Mouse (Mus musculus) embryonic facial prominence, embryonic 11.5 days (tissue): ENCODE measurements around the gene Smim17. TPM values are rescaled to one million over a fixed set of nuclear protein-coding genes. Genes with fewer than 3 reads are reported as not detected.
"Not testable (repeated sequence)": the region's sequence is repeated elsewhere in the genome, so short reads cannot be mapped to it uniquely, and the experiment has no call there.

Source experiments
- ATAC-seq: fragments of 200-750 bp; cut with Nextera tagmentation; replicated peaks from 2 replicates; pipeline ENCODE4 v1.8.0; 2017; ENCODE audit warnings: low read depth; ENCODE audit not compliant: insufficient number of reproducible peaks, low FRiP score, low TSS enrichment
- DNase-seq: peaks from one replicate; pipeline ENCODE4 v3.0.0-alpha.2; 2015; ENCODE audit warnings: low spot score
- H3K27ac ChIP-seq: fragments of 300-500 bp; sonication (generic); replicated peaks from 2 replicates; pipeline ENCODE4 v1.5.1; 2014; ENCODE audit warnings: mild to moderate bottlenecking, low read depth, low read length, control low read depth
- H3K27me3 ChIP-seq: fragments of 300-500 bp; sonication (generic); 2 replicates; pipeline ENCODE4 v1.6.1; 2014; ENCODE audit warnings: mild to moderate bottlenecking, low read length, moderate library complexity, mixed read lengths; ENCODE audit not compliant: control insufficient read depth, insufficient read depth
- H3K36me3 ChIP-seq: fragments of 300-500 bp; sonication (generic); replicated peaks from 2 replicates; pipeline ENCODE4 v1.6.1; 2014; ENCODE audit warnings: low read depth, mild to moderate bottlenecking, low read length, moderate library complexity, mixed read lengths; ENCODE audit not compliant: control insufficient read depth, insufficient read depth
- H3K4me1 ChIP-seq: fragments of 300-500 bp; sonication (generic); 2 replicates; pipeline ENCODE4 v1.6.1; 2014; ENCODE audit warnings: low read length, mixed read lengths; ENCODE audit not compliant: control insufficient read depth, insufficient read depth
- H3K4me2 ChIP-seq: fragments of 300-500 bp; sonication (generic); 2 replicates; pipeline ENCODE4 v1.6.1; 2014; ENCODE audit warnings: low read depth, mild to moderate bottlenecking, control low read depth, low read length, moderate library complexity
- H3K4me3 ChIP-seq: fragments of 300-500 bp; sonication (generic); 2 replicates; pipeline ENCODE4 v1.5.1; 2014; ENCODE audit warnings: low read depth, low read length, control low read depth
- H3K9ac ChIP-seq: fragments of 300-500 bp; sonication (generic); replicated peaks from 2 replicates; pipeline ENCODE4 v1.6.1; 2014; ENCODE audit warnings: mild to moderate bottlenecking, control low read depth, low read length
- H3K9me3 ChIP-seq: fragments of 300-500 bp; sonication (generic); replicated peaks from 2 replicates; pipeline ENCODE4 v1.6.1; 2016; ENCODE audit warnings: mild to moderate bottlenecking, low read length, inconsistent platforms, mixed read lengths; ENCODE audit not compliant: control insufficient read depth
- WGBS: fragments of 180-500 bp; shearing (Covaris S2); extraction: QIAGEN DNeasy Blood & Tissue Kit; methylation state at CpG from one replicate; pipeline ENCODE4 v1.1.7; 2014; 5-methylcytosine and 5-hydroxymethylcytosine counted together
- polyA plus RNA-seq: library from polyadenylated mRNA; unstranded; fragments of >200 nt; fragmentation: Nextera tagmentation; extraction: Ambion mirVana; gene quantifications from 2 replicates; pipeline ENCODE4 v1.2.1, GENCODE M21; 2014

Gene Smim17
- polyA plus RNA-seq, 1 experiment from 2014 or later = not detected

- WGBS = 45% methylated on average over 1 of the region's 1 CpGs
- Histone ChIP-seq H3K4me3 (no peak overlapping the region), H3K36me3 (no peaks in the 10 kb centered on the region), H3K9me3 (no peaks in the 10 kb centered on the region), H3K27ac (no peak overlapping the region), H3K4me1 (no peaks in the 10 kb centered on the region), H3K4me2 (no peak overlapping the region), H3K9ac (no peak overlapping the region), H3K27me3 (no peaks in the 10 kb centered on the region)
- DNase-seq (no peak), ATAC-seq (no peak)
These were observed 33.8 kb upstream of the Smim17 start for GRCm38 (mm10) chr7:6364761-6365160.

GRCm38 (mm10) chr7:6367185-6367584 is 31.3 kb upstream of the Smim17 start:
- Histone ChIP-seq H3K9me3 (no peaks in the 10 kb centered on the region), H3K4me2 (no peak overlapping the region), H3K4me1 (no peaks in the 10 kb centered on the region), H3K27ac (no peak overlapping the region), H3K9ac (no peak overlapping the region), H3K36me3 (no peaks in the 10 kb centered on the region), H3K27me3 (no peaks in the 10 kb centered on the region), H3K4me3 (no peak overlapping the region)
- no peak for DNase-seq
- WGBS = 89% methylated on average over 5 of the region's 5 CpGs
- ATAC-seq = no peak

- H3K9ac ChIP-seq, H3K4me2 ChIP-seq, H3K4me1 ChIP-seq, H3K36me3 ChIP-seq, H3K27me3 ChIP-seq, ATAC-seq, H3K9me3 ChIP-seq, H3K27ac ChIP-seq, DNase-seq, H3K4me3 ChIP-seq: not testable (repeated sequence)
- WGBS = 79% methylated on average over 5 of the region's 5 CpGs
These were observed 30.4 kb upstream of the Smim17 start for GRCm38 (mm10) chr7:6368146-6368545.

- H3K36me3 ChIP-seq = no peaks in the 10 kb centered on the region
- no peak overlapping the region for H3K4me3 ChIP-seq
- ATAC-seq (no peak), DNase-seq (no peak)
- H3K9me3 ChIP-seq = no peaks in the 10 kb centered on the region
- H3K4me2 ChIP-seq = no peak overlapping the region
- 84% methylated on average over 3 of the region's 3 CpGs for WGBS
- no peak overlapping the region for H3K27ac ChIP-seq
- no peaks in the 10 kb centered on the region for H3K27me3 ChIP-seq
- no peaks in the 10 kb centered on the region for H3K4me1 ChIP-seq
- no peak overlapping the region for H3K9ac ChIP-seq
These were observed 29.1 kb upstream of the Smim17 start for GRCm38 (mm10) chr7:6369460-6369859.

GRCm38 (mm10) chr7:6372993-6373392 is 25.5 kb upstream of the Smim17 start:
- WGBS = 89% methylated on average over 3 of the region's 3 CpGs
- ATAC-seq (no peak), DNase-seq (no peak)
- no peaks in the 10 kb centered on the region for H3K27me3 ChIP-seq
- H3K4me2 ChIP-seq = no peak overlapping the region
- no peaks in the 10 kb centered on the region for H3K36me3 ChIP-seq
- H3K4me1 ChIP-seq = no peaks in the 10 kb centered on the region
- H3K27ac ChIP-seq = no peak overlapping the region
- H3K9me3 ChIP-seq = no peaks in the 10 kb centered on the region
- H3K4me3 ChIP-seq = no peak overlapping the region
- H3K9ac ChIP-seq = no peak overlapping the region

- H3K9ac ChIP-seq = no peak overlapping the region
- no peaks in the 10 kb centered on the region for H3K4me1 ChIP-seq
- no peak overlapping the region for H3K27ac ChIP-seq
- H3K4me2 ChIP-seq = no peak overlapping the region
- no peaks in the 10 kb centered on the region for H3K27me3 ChIP-seq
- DNase-seq = no peak
- no peak overlapping the region for H3K4me3 ChIP-seq
- H3K36me3 ChIP-seq = no peaks in the 10 kb centered on the region
- WGBS = 85% methylated on average over 8 of the region's 8 CpGs
- no peaks in the 10 kb centered on the region for H3K9me3 ChIP-seq
- no peak for ATAC-seq
These were observed 20.1 kb upstream of the Smim17 start for GRCm38 (mm10) chr7:6378441-6378840.

- no peaks in the 10 kb centered on the region for H3K27me3 ChIP-seq
- no peak overlapping the region for H3K4me2 ChIP-seq
- DNase-seq = no peak
- no peaks in the 10 kb centered on the region for H3K36me3 ChIP-seq
- H3K27ac ChIP-seq = no peak overlapping the region
- no peaks in the 10 kb centered on the region for H3K9me3 ChIP-seq
- H3K4me1 ChIP-seq = no peaks in the 10 kb centered on the region
- ATAC-seq = no peak
- 82% methylated on average over 2 of the region's 2 CpGs for WGBS
- H3K9ac ChIP-seq = no peak overlapping the region
- no peak overlapping the region for H3K4me3 ChIP-seq
These were observed 17.1 kb upstream of the Smim17 start for GRCm38 (mm10) chr7:6381431-6381830.

- ATAC-seq (peak; percentile 97), DNase-seq (peak; percentile 98)
- no peaks in the 10 kb centered on the region for H3K36me3 ChIP-seq
- peak within 1 kb of the TSS; percentile 75 for H3K4me2 ChIP-seq
- no peaks in the 10 kb centered on the region for H3K4me1 ChIP-seq
- under 1% methylated on average over 28 of the region's 28 CpGs for WGBS
- peak within 1 kb of the TSS; percentile 60 for H3K9ac ChIP-seq
- no peaks in the 10 kb centered on the region for H3K9me3 ChIP-seq
- H3K27me3 ChIP-seq = no peaks in the 10 kb centered on the region
- no peak within 1 kb of the TSS for H3K27ac ChIP-seq
- H3K4me3 ChIP-seq = peak within 1 kb of the TSS; percentile 52
These were observed 15.5 kb upstream of the Smim17 start, which contains the start of gene Zfp28 for GRCm38 (mm10) chr7:6383044-6383455. Gene Zfp28, plus strand, starts transcription at chr7:6383295.
